Mouse (Mus musculus) c-Kit-positive CD71-negative TER-119-negative erythroid progenitor cells, embryonic 14.5 days (primary cell): Measurements from ENCODE around the gene Fam193a.

ENCODE experiments used
- DNase-seq: peaks from one replicate; pipeline ENCODE4 v3.0.0-alpha.2; 2013; ENCODE audit warnings: low read depth

Gene Fam193a

DNA sequence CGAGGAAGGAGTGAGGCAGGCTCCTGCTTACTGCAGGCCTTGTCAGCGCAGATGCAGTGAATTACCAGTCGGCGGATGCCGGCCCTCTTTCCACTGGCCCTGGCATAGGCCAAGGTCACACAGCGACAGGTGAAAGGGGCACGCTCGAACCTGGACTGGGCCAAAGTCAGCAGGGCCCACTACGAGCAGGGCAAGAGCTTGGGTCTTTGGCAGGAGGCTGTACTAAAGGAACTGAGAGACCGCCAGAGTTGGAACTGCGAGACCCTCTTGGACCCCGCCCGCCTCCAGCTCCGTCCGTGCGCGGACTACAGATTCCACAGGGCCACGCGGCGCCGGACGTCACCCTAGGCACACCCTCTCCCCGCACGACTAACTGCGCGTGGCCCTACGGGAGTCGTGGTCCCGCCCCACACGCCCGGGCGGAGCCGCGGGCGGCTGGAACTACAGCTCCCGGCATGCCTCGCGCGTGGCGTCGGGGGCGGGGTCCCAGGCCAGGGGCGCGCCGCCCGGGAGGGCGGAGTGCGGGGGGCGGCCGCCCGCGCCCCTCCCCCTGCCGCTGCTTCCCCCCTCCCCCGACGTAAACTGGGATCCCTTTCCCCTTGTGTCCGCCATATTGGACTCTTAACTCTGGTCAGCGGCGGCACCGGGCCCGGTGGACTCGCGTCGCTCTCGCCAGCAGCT is at the start of gene Fam193a:
TSS of gene Fam193a (plus strand) at position 593 of the 681 bp plus-strand sequence.
- DNase-seq = peak; percentile 86

DNA sequence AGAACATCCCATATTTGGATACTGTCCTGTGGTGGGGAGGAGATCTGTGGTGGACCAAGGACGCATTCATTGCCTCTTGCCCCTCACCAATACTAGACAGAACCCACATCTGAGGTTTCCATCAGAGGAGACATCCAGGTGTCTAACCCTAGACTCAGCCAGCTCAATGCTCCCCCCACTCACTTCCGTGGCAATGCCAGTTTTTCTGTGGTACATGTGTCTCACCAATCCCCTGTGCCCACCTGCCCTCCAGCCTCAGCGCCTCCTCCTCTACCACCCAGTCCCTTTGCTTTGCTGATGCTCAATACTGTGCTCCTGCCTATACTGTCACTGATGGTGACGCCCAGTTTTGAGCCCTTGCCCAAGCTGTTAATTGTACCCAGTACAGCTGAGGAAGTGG is 48.5 kb upstream of the Fam193a start:
- no peak for DNase-seq

DNA sequence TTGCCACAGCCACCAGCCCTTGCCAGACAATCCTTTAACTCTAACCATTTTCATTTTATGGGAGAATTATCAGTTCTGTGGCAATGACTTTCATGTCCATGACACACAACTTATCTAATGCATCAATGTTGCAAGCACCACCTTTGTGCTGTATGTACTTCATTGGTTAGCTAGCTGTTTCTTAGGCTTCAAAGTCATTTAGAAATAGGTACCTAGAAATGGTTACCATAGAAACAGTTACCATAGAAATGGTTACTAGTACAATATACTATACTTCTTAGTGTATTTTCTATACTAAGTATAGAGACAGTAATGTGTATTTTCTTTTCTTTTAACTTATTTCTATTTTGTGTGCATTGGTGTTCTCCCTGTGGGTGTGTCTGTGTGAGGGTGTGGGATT is 44.4 kb upstream of the Fam193a start:
- no peak for DNase-seq

DNA sequence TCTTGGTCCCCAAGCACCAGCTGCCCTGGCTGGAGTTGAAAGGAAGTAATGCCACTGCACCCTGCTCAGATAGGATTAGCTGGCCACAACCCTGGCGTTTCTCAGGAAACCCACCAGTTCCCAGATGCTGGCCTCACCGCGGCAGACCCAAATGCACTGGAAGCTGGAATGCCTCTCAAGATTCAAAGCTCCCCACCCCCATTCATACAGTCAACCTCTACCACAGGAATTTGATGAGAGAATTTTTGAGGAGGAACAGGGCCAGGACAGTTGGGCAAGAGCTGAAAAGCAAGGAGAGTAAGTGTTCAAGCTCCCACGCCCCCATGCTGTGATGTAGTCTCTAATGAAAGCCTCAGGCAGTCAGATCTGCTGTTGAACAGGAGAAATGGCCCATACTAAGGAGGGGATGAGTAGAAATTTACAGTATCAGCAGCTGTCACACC is 43.5 kb upstream of the Fam193a start:
- DNase-seq = no peak

DNA sequence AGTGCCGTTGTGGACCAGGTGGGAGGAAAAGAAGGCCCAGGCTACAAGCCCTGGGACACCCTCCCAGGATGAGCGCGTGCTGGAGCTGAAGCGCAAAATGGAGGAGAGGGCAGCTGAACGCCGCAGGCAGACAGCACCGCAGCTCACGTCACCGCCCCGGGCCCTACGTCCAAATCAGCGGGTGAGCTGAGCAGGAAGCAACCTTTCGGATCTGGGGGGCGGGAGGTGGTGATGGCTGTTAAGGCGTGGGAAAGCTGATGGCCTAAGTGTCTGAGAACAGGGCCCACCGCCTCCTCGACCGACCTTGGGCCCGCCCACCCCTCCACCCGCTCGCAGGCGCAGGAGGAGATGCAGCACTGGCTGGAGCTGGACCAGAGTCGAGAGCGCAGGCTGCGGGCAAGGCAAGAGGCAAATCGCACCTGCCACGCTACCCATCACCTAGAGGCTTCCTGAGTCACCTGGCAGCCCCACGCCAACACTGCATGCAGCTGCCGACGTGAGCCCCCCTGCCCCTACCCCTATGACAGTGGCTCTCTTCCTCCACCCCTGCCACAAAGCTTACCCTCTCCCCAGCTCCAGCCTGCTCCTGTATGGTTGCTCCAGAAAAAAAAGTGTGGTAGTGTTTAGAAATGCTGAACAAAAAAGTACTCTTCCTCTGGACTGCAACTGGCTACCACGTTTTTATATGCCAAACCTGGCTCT is 42.7 kb upstream of the Fam193a start:
- DNase-seq = no peak

DNA sequence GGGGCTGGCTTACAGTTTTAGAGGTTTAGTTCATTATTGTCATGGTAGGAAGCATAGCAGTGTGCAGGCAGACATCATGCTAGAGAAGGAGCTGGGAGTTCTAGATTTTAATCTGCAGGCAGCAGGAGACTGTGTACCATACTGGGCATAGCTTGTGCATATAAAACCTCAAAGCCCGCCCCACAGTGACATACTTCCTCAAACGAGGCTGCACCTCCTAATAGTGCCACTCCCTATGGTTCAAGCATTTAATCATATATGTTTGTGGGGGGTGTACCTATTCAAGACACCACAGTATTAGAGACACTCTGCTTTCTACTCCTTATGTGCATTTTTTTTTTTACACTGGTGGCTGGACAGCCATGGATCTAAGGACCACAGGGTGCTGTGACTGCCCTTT is 39.6 kb upstream of the Fam193a start:
- DNase-seq = no peak

DNA sequence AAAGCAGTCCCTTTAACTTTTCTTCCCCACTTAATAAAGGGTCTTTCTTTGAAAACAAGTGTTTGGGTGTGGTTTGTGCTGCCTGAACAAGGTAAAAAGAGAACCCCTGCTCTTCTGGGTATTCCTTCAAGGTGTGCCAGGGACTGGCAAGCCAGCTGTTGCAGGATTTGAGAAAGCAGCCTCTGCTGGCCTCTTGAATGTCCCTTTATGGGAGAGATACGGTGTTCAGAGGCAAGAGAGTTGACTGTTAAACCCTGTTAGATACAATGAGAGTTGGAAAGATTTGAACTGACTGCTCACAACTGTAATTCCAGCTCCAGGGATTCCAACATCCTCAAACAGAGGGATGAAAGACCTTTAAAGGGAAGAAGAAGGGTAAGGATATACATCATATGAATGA is 35.7 kb upstream of the Fam193a start:
- DNase-seq = no peak

DNA sequence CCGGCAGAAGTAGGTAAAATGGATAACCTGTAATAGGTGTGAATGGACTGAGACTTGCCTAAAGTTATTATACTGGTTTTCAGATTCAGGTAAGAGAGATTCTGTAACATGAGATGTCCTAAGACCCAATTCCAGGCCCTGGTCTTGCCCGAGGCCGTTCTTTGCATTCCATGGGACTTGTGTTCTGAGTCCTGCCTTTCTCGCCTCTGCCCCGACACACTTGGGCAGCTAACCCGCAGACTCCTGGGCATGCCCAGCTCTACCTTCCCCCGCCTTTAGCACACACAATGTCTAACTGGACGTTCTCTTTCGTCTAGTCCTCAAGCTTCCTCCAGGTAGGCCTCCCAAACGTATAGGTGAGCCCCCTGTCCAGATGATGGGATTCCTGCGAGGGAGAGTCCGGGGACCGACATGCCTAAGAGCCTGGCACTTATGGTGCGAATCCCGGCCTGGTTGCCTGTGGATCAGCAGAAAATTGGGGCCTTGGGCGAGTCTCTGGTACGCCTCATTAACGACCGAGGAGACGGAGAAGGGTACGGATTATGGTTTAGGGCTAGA is 34.1 kb upstream of the Fam193a start:
- DNase-seq = peak; percentile 25

DNA sequence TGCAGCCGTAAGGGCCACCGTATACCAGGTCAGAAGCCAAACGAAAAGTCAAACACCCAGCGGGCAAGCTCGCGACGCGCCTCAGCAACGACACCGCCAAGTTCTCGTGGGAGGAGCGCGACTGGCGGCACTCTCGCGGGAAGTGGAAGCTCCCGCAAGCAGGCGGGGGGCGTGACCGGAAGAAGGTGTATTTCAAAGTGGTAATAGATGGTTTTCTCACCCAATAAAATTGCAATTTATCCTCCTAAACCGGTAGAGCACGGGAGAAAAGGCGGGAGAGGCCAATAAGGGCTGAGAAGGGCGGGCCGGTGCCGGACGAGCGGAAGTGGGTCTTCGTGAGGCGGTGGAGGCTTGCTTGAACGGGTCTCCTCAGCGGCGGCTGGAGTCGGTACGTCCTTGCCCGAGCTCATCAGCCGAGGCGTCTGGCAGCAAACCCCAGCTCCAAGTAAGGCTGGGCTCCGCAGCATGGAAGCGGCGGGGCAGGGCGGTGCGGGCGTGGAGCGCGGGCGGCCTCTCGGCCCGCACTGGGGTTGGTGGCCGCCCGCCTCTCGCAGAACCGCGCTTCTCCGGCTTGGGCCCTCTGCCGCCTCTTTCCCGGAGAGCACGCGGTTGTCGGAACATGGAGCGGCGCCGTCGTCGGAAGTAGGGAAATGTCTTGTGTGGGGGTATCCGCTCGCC is 33.5 kb upstream of the Fam193a start, which contains the start of gene Rnf4:
TSS of gene Rnf4 (plus strand) at position 193 of the 678 bp plus-strand sequence.
- DNase-seq = peak; percentile 97

DNA sequence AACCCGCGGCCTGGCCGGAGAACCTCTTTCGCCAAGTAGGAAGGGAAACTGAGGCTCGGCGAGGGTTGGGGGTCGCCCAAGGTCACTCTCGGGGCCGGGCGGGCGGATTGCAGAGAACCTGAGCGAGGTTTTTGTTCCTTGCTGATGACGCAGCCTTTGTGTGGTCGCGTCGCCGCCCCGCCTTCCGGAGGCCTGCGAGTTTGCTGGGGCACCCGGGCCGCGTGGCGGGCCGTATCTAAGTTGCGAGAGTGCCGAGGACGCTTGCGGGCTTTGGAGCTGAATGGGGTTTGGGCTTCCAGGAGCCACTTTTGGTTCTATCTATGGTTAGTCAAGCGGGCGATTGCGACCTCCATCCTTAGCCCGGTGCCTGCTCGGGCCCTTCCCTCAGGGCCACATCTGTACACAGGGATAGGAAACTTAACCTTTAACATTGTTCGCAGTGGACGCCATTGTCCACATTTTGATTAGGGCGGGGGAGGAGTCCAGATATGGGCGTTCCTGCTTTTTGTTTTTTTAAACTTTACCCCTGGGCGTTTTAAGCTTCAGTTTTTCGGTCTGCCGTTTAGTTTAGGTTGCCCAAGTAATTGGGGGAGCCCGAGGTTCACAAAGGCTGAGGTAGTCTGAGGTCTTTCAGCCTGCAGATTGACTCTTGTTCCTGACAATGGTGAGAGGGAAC is 32.8 kb upstream of the Fam193a start:
- DNase-seq = peak; percentile 56

DNA sequence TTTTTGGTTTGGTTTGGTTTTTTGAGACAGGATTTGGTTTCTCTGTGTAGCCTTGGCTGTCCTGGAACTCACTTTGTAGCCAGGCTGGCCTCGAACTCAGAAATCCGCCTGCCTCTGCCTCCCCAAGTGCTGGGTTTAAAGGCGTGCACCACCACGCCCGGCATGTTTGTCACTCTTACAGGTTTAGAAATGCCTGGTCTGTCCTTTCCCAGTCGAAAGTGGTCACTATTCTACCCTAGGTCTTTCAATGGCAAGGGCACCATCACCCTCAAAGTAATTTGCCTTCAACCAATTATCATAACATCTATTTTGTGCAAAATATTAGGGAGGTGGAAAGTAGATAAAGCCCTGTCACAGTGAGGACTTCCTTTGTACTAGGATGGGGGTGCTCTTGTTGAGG is 29.5 kb upstream of the Fam193a start:
- DNase-seq = no peak

DNA sequence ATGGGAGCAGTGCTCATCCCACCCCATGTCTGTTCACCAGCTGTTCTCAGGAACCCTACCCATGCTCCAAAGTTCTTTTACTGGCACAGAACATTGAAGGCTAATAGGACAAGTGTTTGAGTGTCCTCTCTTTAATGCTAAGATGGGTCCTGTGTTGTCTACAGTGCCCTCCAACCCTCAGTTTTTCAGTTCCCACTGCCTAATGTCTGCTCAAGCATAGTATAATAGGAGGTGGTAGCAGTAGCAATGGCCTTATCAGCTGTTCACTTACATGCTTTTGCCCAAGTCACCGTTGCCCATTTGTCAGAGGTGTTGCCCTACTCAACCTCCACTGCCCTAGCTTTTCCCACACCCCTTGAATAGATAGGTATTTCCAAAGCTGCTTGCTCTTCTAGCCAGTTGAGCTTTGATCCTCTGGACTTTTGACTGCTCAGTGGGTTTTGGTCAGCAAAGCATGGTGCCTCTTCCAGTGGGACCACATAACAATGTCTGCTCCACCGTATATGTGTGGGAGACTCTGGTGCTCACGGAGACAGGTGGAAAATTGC is 17.6 kb upstream of the Fam193a start:
- DNase-seq = no peak

DNA sequence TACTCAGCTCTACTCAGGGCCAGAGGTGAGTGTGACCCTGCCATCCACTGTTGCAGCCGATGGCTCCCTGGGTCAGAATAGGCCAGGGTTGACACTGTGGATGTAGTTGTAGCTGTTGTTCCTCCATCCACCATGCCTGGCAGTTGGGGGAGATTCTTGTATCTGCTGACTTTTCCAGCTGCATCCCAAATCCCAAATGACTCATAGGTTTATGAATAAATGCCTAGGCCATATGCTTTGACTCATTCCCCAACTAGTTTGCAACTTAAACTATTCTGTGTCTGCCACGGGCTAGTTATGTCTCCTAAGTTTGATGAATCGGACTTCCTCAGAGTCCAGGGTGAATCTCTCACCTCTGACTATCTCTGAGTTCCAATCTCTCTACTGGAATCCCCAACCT is 9.5 kb upstream of the Fam193a start:
- no peak for DNase-seq

DNA sequence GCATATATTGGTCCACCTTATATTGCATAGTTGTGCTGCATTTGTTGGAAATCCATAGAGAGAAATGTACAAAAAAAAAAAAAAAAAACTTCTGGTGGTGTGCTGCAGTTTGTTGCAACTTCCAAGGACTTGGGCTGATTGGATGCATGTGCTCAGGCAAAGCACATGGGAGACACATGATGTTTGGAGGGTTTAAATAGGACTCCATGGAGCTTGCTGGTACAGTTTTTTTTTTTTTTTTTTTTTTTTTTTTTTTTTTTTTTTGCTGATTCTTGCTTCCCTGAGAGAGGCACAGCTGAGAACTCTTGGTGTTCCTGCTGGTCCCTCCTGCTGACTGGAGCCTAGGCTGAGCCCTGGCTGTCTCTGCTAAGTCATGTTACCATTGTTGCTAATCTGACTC is 6.6 kb upstream of the Fam193a start:
- DNase-seq = no peak

DNA sequence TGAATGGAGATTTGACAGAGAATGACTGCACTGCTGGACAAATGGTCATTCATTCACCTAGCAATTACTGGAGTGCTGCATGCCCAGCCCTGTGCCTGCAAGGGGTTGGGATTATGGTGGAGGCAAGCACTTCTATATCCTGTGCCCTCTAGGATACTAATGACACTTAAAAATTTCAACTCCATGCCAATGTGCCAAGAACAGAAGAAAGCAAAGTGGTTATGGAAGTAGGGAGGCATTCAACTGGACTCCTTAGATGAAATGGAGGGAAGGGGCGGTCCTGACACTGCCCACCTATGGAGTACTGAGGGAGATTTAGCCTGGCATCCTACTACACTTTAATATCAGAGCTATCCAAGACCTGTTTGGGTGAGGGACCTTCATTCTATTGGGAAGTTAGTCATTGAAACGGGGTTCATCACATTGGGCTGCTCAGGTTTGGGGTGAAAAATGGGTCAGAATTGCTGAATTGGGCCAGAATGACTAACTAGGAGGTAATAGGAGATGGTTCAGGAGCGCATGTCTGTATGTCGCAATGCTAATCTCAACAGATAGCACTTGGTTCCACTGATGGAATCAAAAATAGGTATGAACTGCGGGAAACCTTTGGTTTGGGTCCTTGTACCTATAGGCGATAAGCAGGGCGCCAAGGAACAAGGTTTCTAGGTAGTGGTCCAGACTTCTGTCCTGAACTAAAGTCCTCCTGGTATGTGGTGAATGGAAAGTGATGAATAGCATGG is 1.0 kb upstream of the Fam193a start:
- DNase-seq = no peak

DNA sequence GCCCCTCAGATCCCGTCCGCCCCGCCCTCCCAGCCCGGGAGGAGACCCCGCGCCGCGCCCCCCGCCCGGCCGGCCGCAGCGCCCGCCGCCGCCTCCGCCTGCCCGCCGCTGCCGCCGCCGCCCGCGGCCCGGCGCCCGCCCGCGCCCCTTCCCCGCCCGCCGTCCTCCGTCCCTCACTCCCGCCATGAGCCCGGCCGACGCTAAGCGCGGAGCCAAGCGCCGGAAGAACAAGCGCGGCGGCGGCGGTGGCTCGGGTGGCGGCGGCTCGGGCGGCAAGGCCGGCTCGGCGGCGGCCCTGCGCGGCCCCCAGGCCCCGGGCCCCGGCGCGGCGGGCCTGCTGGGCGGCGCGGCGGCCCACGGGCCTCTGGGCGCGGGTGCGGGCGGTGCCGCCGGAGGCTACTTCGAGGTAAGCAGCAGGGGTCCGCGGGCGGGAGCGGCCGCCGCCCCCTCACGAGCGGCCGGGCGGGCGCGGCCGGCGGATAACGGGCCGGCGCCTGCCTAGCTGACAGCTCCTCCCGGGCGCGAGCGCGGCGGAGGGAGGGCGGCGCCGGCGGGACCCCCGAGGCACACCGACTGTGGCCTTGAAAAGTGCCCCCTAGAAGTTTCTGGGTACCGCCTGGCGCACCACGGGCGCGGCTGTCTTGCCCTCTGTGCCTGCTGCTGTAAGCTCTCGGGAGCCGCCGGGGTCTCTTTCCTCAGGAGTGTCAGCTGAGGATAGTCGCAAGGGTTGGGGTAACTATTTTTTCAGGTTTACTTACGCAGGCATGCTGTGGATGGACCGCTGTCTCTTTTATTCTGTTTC is 490 bp downstream of the Fam193a start:
- no peak for DNase-seq

DNA sequence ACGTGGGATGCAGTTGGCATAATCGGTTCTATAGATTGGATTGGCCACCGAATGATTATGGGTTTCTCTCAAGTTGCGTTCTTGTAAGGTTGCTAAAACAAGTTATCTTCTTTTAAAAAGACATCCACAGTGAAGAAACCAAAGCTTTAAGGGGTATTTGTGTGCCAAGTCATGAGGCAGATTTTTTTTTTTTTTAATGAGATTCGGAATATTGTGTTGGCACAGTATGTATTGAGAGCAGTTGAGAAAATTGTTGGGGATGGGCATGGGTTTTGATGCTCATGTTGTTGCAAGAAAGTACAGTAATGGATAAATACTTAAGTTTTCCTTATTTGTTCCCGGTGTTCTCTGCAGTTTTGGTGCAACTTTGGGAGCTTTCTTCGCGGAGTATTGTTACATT is 1.1 kb downstream of the Fam193a start:
- no peak for DNase-seq

DNA sequence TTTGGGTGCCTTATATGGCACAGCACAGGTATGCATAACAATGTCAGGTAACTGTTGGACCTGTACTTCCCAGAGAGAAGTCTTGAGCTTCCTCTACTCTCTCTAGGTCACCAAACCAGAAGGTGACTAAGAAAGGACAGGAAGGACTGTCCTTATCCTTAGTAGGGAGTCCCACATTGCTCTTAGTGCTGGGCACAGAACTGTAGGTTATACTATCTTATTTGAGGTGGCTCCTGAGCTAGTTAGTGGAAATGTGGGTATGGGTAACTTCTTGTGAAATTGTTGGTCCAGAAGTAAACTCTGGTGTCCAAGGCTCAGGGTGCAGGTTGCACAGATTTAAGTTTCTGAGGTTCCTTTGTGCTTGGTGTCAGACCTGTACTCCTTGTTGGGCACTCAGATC is 2.4 kb downstream of the Fam193a start:
- DNase-seq = no peak

DNA sequence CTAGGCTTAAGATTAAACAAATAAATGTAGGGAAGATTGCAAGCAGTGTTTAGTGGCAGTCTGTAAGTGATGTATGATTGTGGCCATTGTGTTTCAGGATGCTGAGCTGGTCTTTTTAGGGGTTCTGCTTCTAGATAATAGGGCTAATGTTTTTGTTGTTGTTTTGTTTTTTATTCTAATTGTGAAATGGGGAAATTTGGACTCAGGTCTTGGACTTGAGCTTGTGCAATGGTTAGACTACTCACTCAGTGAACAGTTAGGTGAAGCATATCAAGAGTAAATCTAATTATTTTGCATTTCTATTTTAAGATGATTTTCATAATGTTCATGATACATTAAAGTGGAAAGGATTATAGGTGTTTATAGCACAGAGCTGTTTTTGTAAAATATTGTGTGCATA is 2.8 kb downstream of the Fam193a start:
- DNase-seq = no peak

DNA sequence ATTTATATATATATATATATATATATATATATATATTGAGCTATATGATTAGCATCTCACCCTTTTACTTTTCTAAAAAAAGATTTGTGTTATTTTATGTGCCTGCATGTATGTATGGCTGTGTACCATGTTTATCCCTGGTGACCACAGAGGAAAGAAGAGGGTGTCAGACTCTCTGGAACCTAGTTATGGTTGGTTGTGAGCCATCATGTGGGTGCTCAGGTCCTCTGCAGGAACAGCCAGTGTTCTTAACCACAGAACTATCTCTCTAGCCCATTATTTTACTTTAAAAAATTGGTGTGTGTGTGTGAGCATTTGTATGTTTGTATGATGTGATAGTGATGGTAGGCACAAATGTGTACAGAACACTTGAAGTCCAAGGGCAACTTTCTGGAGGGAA is 9.1 kb downstream of the Fam193a start:
- DNase-seq = no peak
